Mouse (Mus musculus) forebrain, embryonic 14.5 days (tissue): ENCODE data around the gene Foxj2. TPM values are rescaled to one million over a fixed set of nuclear protein-coding genes. Genes with fewer than 3 reads are reported as not detected.
A peak's percentile ranks its signal among the peaks of the same experiment; 100 is the strongest.

Source experiments
- ATAC-seq: fragments of 200-750 bp; cut with Nextera tagmentation; 2 replicates; pipeline ENCODE4 v1.8.0; 2017; ENCODE audit warnings: mild to moderate bottlenecking, moderate library complexity
- DNase-seq: peaks from one replicate; pipeline ENCODE4 v3.0.0-alpha.2; 2015; ENCODE audit warnings: low spot score
- H3K27ac ChIP-seq: fragments of 300-500 bp; sonication (generic); 2 replicates; pipeline ENCODE4 v1.5.1; 2014; ENCODE audit warnings: low read depth, mild to moderate bottlenecking, control low read depth, low read length, moderate library complexity
- H3K27me3 ChIP-seq: fragments of 300-500 bp; sonication (generic); replicated peaks from 2 replicates; pipeline ENCODE4 v1.6.1; 2014; ENCODE audit warnings: low read length, control low read depth, mixed read lengths; ENCODE audit not compliant: control insufficient read depth, insufficient read depth
- H3K36me3 ChIP-seq: fragments of 300-500 bp; sonication (generic); 2 replicates; pipeline ENCODE4 v1.6.1; 2014; ENCODE audit warnings: low read length, control low read depth; ENCODE audit not compliant: control insufficient read depth, insufficient read depth
- H3K4me1 ChIP-seq: fragments of 300-500 bp; sonication (generic); 2 replicates; pipeline ENCODE4 v1.6.1; 2014; ENCODE audit warnings: antibody characterized with exemption, low read length, control low read depth; ENCODE audit not compliant: control insufficient read depth, insufficient read depth
- H3K4me2 ChIP-seq: fragments of 300-500 bp; sonication (generic); 2 replicates; pipeline ENCODE4 v1.6.1; 2014; ENCODE audit warnings: mild to moderate bottlenecking, control low read depth, low read length
- H3K4me3 ChIP-seq: fragments of 300-500 bp; sonication (generic); 2 replicates; pipeline ENCODE4 v1.5.1; 2014; ENCODE audit warnings: low read depth, low read length, control low read depth
- H3K9ac ChIP-seq: fragments of 300-500 bp; sonication (generic); 2 replicates; pipeline ENCODE4 v1.6.1; 2014; ENCODE audit warnings: mild to moderate bottlenecking, low read length, control low read depth, moderate library complexity
- H3K9me3 ChIP-seq: fragments of 300-500 bp; sonication (generic); replicated peaks from 2 replicates; pipeline ENCODE4 v1.6.1; 2016; ENCODE audit warnings: low read length, control low read depth, mixed read lengths; ENCODE audit not compliant: control insufficient read depth
- WGBS: fragments of 180-500 bp; shearing (Covaris S2); extraction: QIAGEN DNeasy Blood & Tissue Kit; methylation state at CpG from one replicate; pipeline ENCODE4 v1.1.7; 2014; 5-methylcytosine and 5-hydroxymethylcytosine counted together
- polyA plus RNA-seq: library from polyadenylated mRNA; unstranded; fragments of >200 nt; fragmentation: Nextera tagmentation; extraction: Ambion mirVana; gene quantifications from 2 replicates; pipeline ENCODE4 v1.2.1, GENCODE M21; 2014

Gene Foxj2
- polyA plus RNA-seq, 1 experiment from 2014 or later: 4.9 TPM

GRCm38 (mm10) chr6:122786275-122786674, 33.4 kb upstream of the Foxj2 start:
- ATAC-seq: peak; percentile 63; the same call in 1 of the 2 replicates
- H3K36me3 ChIP-seq: no peaks in the 10 kb centered on the region
- no peaks in the 10 kb centered on the region for H3K27me3 ChIP-seq
- no peaks in the 10 kb centered on the region for H3K9me3 ChIP-seq
- H3K9ac ChIP-seq: no peak overlapping the region
- no peaks in the 10 kb centered on the region for H3K4me1 ChIP-seq
- 16% methylated on average over 5 of the region's 5 CpGs for WGBS
- no peak overlapping the region for H3K27ac ChIP-seq
- H3K4me3 ChIP-seq: no peak overlapping the region
- peak; percentile 86 for DNase-seq
- no peak overlapping the region for H3K4me2 ChIP-seq

- no peaks in the 10 kb centered on the region for H3K27me3 ChIP-seq
- H3K9ac ChIP-seq: no peak overlapping the region
- H3K4me3 ChIP-seq: no peak overlapping the region
- no peak overlapping the region for H3K27ac ChIP-seq
- 78% methylated on average over 8 of the region's 8 CpGs for WGBS
- ATAC-seq (no peak), DNase-seq (no peak)
- H3K36me3 ChIP-seq: no peaks in the 10 kb centered on the region
- H3K4me2 ChIP-seq: no peak overlapping the region
- H3K4me1 ChIP-seq: no peaks in the 10 kb centered on the region
- no peaks in the 10 kb centered on the region for H3K9me3 ChIP-seq
Observed at GRCm38 (mm10) chr6:122795254-122795935, 24.3 kb upstream of the Foxj2 start.

- Histone ChIP-seq H3K4me1 (no peaks in the 10 kb centered on the region), H3K27ac (no peak overlapping the region), H3K4me3 (peak overlapping the region; percentile 53), H3K9ac (peak overlapping the region; percentile 77), H3K36me3 (no peaks in the 10 kb centered on the region), H3K27me3 (peaks cover 9% of the 10 kb centered on the region; the same call in 1 of the 2 replicates), H3K9me3 (no peaks in the 10 kb centered on the region), H3K4me2 (peak overlapping the region; percentile 98)
- WGBS: 41% methylated on average over 10 of the region's 10 CpGs
- ATAC-seq (no peak), DNase-seq (no peak)
Observed at GRCm38 (mm10) chr6:122800640-122801300, 18.9 kb upstream of the Foxj2 start.

GRCm38 (mm10) chr6:122801301-122801800, 18.4 kb upstream of the Foxj2 start, which contains the start of gene Slc2a3:
Gene Slc2a3 (minus strand): TSS chr6:122801640.
- H3K4me3 ChIP-seq: peak within 1 kb of the TSS; percentile 53
- no peaks in the 10 kb centered on the region for H3K4me1 ChIP-seq
- peak within 1 kb of the TSS; percentile 77 for H3K9ac ChIP-seq
- under 1% methylated on average over 44 of the region's 46 CpGs for WGBS
- no peaks in the 10 kb centered on the region for H3K9me3 ChIP-seq
- peaks cover 9% of the 10 kb centered on the region; the same call in 1 of the 2 replicates for H3K27me3 ChIP-seq
- peak within 1 kb of the TSS; percentile 98 for H3K4me2 ChIP-seq
- no peak within 1 kb of the TSS for H3K27ac ChIP-seq
- no peaks in the 10 kb centered on the region for H3K36me3 ChIP-seq
- DNase-seq (peak; percentile 51), ATAC-seq (peak; percentile 75)

- no peak overlapping the region for H3K27ac ChIP-seq
- peaks cover 9% of the 10 kb centered on the region; the same call in 1 of the 2 replicates for H3K27me3 ChIP-seq
- no peaks in the 10 kb centered on the region for H3K4me1 ChIP-seq
- ATAC-seq (peak; percentile 75), DNase-seq (peak; percentile 61)
- H3K4me2 ChIP-seq: peak overlapping the region; percentile 98
- peak overlapping the region; percentile 77 for H3K9ac ChIP-seq
- no peaks in the 10 kb centered on the region for H3K9me3 ChIP-seq
- H3K4me3 ChIP-seq: peak overlapping the region; percentile 53
- WGBS: 3% methylated on average over 34 of the region's 34 CpGs
- no peaks in the 10 kb centered on the region for H3K36me3 ChIP-seq
Observed at GRCm38 (mm10) chr6:122801801-122802514, 17.8 kb upstream of the Foxj2 start.

- H3K36me3 ChIP-seq: no peaks in the 10 kb centered on the region
- peak; percentile 71 for DNase-seq
- H3K4me1 ChIP-seq: no peaks in the 10 kb centered on the region
- peak; percentile 16; the same call in 1 of the 2 replicates for ATAC-seq
- H3K4me3 ChIP-seq: no peak overlapping the region
- H3K27me3 ChIP-seq: peaks cover 9% of the 10 kb centered on the region; the same call in 1 of the 2 replicates
- H3K27ac ChIP-seq: no peak overlapping the region
- H3K9ac ChIP-seq: no peak overlapping the region
- no peaks in the 10 kb centered on the region for H3K9me3 ChIP-seq
- no peak overlapping the region for H3K4me2 ChIP-seq
- 36% methylated on average over 5 of the region's 5 CpGs for WGBS
Observed at GRCm38 (mm10) chr6:122804418-122804817, 15.3 kb upstream of the Foxj2 start.

GRCm38 (mm10) chr6:122810022-122810614, 9.6 kb upstream of the Foxj2 start:
- H3K9ac ChIP-seq: peak overlapping the region; percentile 61
- WGBS: 2% methylated on average over 11 of the region's 11 CpGs
- no peaks in the 10 kb centered on the region for H3K9me3 ChIP-seq
- ATAC-seq (no peak; the same call in 1 of the 2 replicates), DNase-seq (no peak)
- no peaks in the 10 kb centered on the region for H3K36me3 ChIP-seq
- H3K4me3 ChIP-seq: peak overlapping the region; percentile 61
- no peaks in the 10 kb centered on the region for H3K27me3 ChIP-seq
- peak overlapping the region; percentile 74 for H3K4me2 ChIP-seq
- H3K4me1 ChIP-seq: no peaks in the 10 kb centered on the region; the same call in 1 of the 2 replicates
- peak overlapping the region; percentile 97 for H3K27ac ChIP-seq

- no peaks in the 10 kb centered on the region; the same call in 1 of the 2 replicates for H3K4me1 ChIP-seq
- DNase-seq: peak; percentile 99
- WGBS: under 1% methylated on average over 30 of the region's 30 CpGs
Observed at GRCm38 (mm10) chr6:122810615-122811279, 9.0 kb upstream of the Foxj2 start.

More at GRCm38 (mm10) chr6:122810615-122811279, 9.0 kb upstream of the Foxj2 start:
- peak overlapping the region; percentile 97 for H3K27ac ChIP-seq
- no peaks in the 10 kb centered on the region for H3K27me3 ChIP-seq
- ATAC-seq: peak; percentile 99
- H3K4me2 ChIP-seq: peak overlapping the region; percentile 74
- peak overlapping the region; percentile 61 for H3K4me3 ChIP-seq
- H3K36me3 ChIP-seq: no peaks in the 10 kb centered on the region
- no peaks in the 10 kb centered on the region for H3K9me3 ChIP-seq
- peak overlapping the region; percentile 76 for H3K9ac ChIP-seq
